Mouse (Mus musculus) liver, embryonic 14.5 days (tissue): ENCODE measurements around the gene Spryd3. TPM values are rescaled to one million over a fixed set of nuclear protein-coding genes. Genes with fewer than 3 reads are reported as not detected.

ENCODE experiments used
- ATAC-seq: fragments of 200-750 bp; cut with Nextera tagmentation; 2 replicates; pipeline ENCODE4 v1.8.0; 2017; ENCODE audit warnings: moderate number of reproducible peaks, mild to moderate bottlenecking, moderate library complexity; ENCODE audit not compliant: insufficient read depth
- DNase-seq, 3 experiments: peaks; one replicate each; pipeline ENCODE4 v3.0.0-alpha.2; 2012 to 2013; ENCODE audit warnings: low read depth in 3 of 3, low spot score in 3 of 3
- H3K27ac ChIP-seq: fragments of 300-500 bp; sonication (generic); 2 replicates; pipeline ENCODE4 v1.5.1; 2014; ENCODE audit warnings: moderate library complexity, mild to moderate bottlenecking, control low read depth, inconsistent platforms
- H3K27me3 ChIP-seq: fragments of 300-500 bp; sonication (generic); 2 replicates; pipeline ENCODE4 v1.6.1; 2014; ENCODE audit warnings: mild to moderate bottlenecking, low read length, moderate library complexity; ENCODE audit not compliant: control insufficient read depth, insufficient read depth
- H3K36me3 ChIP-seq: fragments of 300-500 bp; sonication (generic); replicated peaks from 2 replicates; pipeline ENCODE4 v1.6.1; 2014; ENCODE audit warnings: low read depth; ENCODE audit not compliant: control insufficient read depth, insufficient read depth
- H3K4me1 ChIP-seq, 2 experiments: fragments of 200-500 bp in 1 of 2; fragments of 300-500 bp in 1 of 2; sonication (generic) in 1 of 2; replicated peaks; 2 replicates each; pipeline ENCODE4 v1.6.1; 2012 to 2014; ENCODE audit warnings: antibody characterized with exemption in 1 of 2, inconsistent platforms in 1 of 2, low read length in 1 of 2; ENCODE audit not compliant: control insufficient read depth in 2 of 2, insufficient read depth in 2 of 2
- H3K4me2 ChIP-seq: fragments of 300-500 bp; sonication (generic); 2 replicates; pipeline ENCODE4 v1.6.1; 2014; ENCODE audit warnings: low read depth, mild to moderate bottlenecking, control low read depth, moderate library complexity
- H3K4me3 ChIP-seq, 2 experiments: fragments of 200-500 bp in 1 of 2; fragments of 300-500 bp in 1 of 2; sonication (generic) in 1 of 2; 2 replicates each; pipeline ENCODE4 v1.5.1; 2012 to 2014; ENCODE audit warnings: low read depth in 2 of 2, low read length in 2 of 2, mild to moderate bottlenecking in 2 of 2, control low read depth in 1 of 2, inconsistent platforms in 1 of 2, moderate library complexity in 1 of 2; ENCODE audit not compliant: insufficient read depth in 1 of 2
- H3K9ac ChIP-seq: fragments of 300-500 bp; sonication (generic); replicated peaks from 2 replicates; pipeline ENCODE4 v1.6.1; 2014; ENCODE audit warnings: mild to moderate bottlenecking, control low read depth, moderate library complexity
- H3K9me3 ChIP-seq: fragments of 300-500 bp; sonication (generic); 2 replicates; pipeline ENCODE4 v1.6.1; 2016; ENCODE audit warnings: low read length, mixed read lengths; ENCODE audit not compliant: control insufficient read depth
- CTCF ChIP-seq: IDR thresholded peaks from 2 replicates; pipeline ENCODE4 v1.5.1; 2016; ENCODE audit warnings: antibody characterized with exemption, low read depth, control low read depth
- EP300 ChIP-seq: IDR thresholded peaks from 2 replicates; pipeline ENCODE4 v1.6.1; 2016; ENCODE audit warnings: antibody characterized with exemption, low read depth
- WGBS: fragments of 180-500 bp; shearing (Covaris S2); extraction: QIAGEN DNeasy Blood & Tissue Kit; methylation state at CpG from one replicate; pipeline ENCODE4 v1.1.7; 2014; ENCODE audit not compliant: insufficient replicate concordance; 5-methylcytosine and 5-hydroxymethylcytosine counted together
- polyA plus RNA-seq, 2 experiments: library from polyadenylated mRNA; depleted of rRNA in 1 of 2; stranded (reverse) in 1 of 2; unstranded in 1 of 2; fragments of >200 nt; fragmentation: Nextera tagmentation in 1 of 2; extraction: Ambion mirVana in 1 of 2; gene quantifications; 2 replicates each; pipeline versions ENCODE4 v1.2.1 to v1.2.3; 2012 to 2014

Gene Spryd3
- polyA plus RNA-seq, 2 experiments = 8.8 to 12.5 TPM

DNA sequence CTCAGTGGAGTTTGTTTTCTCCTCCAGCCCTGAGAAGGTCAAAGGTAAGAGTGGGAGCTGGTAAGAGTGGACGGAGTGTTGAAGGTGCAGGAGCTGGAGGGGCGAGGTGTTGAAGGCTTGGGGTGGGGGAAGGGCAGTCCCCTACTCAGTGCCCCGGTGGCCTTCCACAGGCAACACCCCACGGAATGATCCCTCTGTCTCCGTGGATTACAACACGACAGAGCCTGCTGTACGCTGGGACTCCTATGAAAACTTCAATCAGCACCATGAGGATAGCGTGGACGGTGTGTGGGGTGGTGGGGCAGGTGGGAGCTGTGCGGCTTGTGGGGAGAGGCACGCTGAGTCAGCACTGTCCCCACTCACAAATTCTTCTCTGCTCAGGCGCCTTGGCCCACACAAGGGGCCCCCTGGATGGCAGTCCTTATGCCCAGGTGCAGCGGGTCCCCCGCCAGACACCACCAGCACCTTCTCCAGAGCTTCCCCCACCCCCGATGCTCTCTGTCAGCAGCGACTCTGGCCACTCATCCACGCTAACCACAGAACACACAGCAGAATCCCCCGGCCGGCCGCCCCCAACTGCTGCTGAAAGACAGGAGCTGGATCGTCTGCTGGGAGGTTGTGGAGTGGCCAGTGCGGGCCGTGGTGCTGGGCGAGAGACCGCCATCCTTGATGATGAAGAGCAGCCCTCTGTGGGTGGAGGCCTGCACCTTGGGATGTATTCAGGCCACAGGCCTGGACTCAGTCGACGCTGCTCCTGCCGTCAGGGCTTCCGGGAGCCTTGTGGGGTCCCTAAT is 25.1 kb downstream of the Spryd3 start:
- WGBS = 61% methylated on average over 29 of the region's 29 CpGs
- Histone ChIP-seq H3K4me1 (peaks cover 0 to 2% of the 10 kb centered on the region in 2 experiments; a peak in 1 of 4 replicates), H3K27ac (no peak overlapping the region), H3K9ac (no peak overlapping the region), H3K4me2 (no peak overlapping the region), H3K9me3 (no peaks in the 10 kb centered on the region), H3K4me3 (no peak overlapping the region), H3K36me3 (no peaks in the 10 kb centered on the region), H3K27me3 (peaks cover 4% of the 10 kb centered on the region)
- no peak for TF ChIP-seq EP300
- no peak for TF ChIP-seq CTCF
- DNase-seq (no peak), ATAC-seq (no peak)

DNA sequence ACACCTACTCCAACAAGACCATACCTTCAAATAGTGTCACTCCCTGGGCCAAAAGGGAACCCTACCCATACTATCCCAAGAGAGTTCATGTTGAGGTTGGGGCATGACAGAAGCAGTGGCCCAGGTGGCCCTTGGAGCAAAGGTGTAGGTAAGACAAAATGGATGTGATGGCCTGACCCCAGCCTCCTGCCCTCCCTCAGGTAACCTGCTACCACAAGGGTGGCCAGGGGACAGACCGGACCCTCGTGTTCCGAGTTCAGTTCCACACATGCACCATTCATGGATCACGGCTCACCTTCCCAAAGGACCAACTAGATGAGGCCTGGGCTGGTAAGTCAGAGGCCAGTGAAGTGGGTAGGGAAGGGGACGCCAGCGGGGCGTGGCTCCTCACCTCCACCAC is 25.8 kb downstream of the Spryd3 start:
- Histone ChIP-seq H3K4me2 (no peak overlapping the region), H3K27ac (no peak overlapping the region), H3K27me3 (peaks cover 4% of the 10 kb centered on the region), H3K4me1 (peaks cover 0 to 2% of the 10 kb centered on the region in 2 experiments; a peak in 1 of 4 replicates), H3K9me3 (no peaks in the 10 kb centered on the region), H3K36me3 (no peaks in the 10 kb centered on the region), H3K9ac (no peak overlapping the region), H3K4me3 (no peak overlapping the region)
- TF ChIP-seq EP300 (no peak), CTCF (no peak)
- 71% methylated on average over 7 of the region's 7 CpGs for WGBS
- ATAC-seq (no peak), DNase-seq (no peak)

DNA sequence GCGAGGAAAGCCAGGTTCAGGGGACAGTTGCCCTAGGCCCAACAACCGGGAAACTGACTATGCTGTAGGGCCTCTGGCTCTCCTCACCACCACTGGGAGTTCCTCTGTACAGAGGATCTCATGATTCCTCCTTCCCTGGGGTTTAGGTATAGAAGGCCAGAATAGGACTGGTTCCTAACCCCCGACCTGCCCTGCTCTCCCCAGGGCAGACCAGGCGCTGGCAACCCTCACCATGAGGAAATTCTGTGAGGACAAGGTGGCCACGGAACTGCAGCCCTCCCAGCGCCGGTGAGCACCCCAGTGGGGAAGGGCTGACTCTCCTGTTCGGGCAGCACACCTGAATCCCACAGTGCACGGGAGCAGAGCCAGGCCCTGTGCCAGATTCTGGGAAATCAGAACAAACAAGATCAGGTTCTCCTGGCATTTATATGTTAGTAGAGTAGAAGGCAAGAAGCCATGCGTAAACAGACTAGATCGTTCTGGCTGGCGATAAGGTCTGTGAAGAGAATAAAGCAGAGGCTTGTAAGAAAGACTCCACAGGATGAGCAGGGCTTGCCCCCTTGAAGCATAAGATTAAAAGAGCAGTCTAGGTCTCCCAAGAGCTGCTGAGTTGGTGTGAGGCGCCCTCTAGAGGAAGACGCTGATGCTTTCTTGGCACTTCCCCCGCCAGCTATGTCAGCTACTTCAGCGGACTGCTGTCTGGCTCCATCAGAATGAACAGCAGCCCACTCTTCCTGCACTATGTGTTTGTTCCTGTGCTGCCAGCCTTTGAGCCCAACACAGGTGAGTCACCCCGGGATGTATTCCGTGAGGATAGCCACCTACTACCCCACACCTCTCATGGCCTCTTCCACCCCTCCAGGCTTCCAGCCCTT is 27.1 kb downstream of the Spryd3 start:
- DNase-seq = peak in 2 of 3 experiments; percentile 38 to 47

DNA sequence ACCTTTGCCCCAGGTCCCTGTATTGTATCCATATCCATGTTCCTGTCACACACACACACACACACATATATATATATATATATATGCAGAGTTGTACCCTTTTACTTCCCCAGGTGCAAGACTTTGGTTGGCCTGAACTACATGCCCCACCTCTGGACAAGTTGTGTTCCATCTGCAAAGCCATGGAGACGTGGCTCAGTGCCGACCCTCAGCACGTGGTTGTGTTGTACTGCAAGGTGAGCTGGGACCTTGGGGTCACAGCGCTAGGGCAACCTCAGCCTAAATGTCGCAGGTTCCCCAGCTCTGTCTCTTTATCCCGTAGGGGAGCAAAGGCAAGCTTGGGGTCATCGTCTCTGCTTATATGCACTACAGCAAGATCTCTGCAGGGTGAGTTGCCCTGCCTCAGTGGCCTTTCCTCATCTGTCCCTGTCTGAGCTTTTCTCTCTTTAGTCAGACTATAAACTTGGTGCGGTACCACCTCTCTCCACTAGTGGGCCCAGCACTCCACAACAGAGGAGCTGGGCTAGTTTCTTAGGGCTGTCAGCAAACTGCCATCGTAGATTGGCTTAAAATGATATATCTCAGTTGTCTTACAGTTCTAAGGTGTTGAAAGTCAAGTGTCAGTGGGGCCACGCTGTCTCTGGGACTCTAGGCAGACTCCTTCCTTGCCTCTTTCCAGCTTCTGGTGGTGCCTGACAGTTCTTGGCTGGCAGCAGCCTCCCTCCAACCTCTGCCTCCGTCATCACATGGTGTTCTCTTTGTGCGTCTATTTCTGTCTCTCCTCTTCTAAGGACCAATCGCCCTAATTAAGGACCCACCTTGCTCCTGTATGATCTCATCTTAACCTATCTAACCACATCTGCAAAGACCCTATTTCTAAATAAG is 28.1 kb downstream of the Spryd3 start:
- ATAC-seq (no peak), DNase-seq (peak in 2 of 3 experiments; percentile 41 to 55)
- Histone ChIP-seq H3K4me3 (no peak overlapping the region), H3K9me3 (no peaks in the 10 kb centered on the region), H3K4me1 (peaks cover 0 to 14% of the 10 kb centered on the region in 2 experiments; a peak in 1 of 4 replicates), H3K9ac (no peak overlapping the region), H3K36me3 (no peaks in the 10 kb centered on the region), H3K4me2 (no peak overlapping the region), H3K27ac (no peak overlapping the region), H3K27me3 (peaks cover 6% of the 10 kb centered on the region)
- WGBS = 41% methylated on average over 13 of the region's 13 CpGs
- TF ChIP-seq EP300 (no peak), CTCF (peak; percentile 88)

More for the DNA sequence above, 27.1 kb downstream of the Spryd3 start:
- peaks cover 6% of the 10 kb centered on the region for H3K27me3 ChIP-seq
- no peak for ATAC-seq
- H3K36me3 ChIP-seq = no peaks in the 10 kb centered on the region
- no peak overlapping the region for H3K9ac ChIP-seq
- TF ChIP-seq EP300 = no peak
- peak; percentile 78 for TF ChIP-seq CTCF
- no peak overlapping the region for H3K4me2 ChIP-seq
- H3K4me1 ChIP-seq = peaks cover 0 to 8% of the 10 kb centered on the region in 2 experiments; a peak in 1 of 4 replicates
- 47% methylated on average over 18 of the region's 18 CpGs for WGBS
- no peaks in the 10 kb centered on the region for H3K9me3 ChIP-seq
- no peak overlapping the region for H3K27ac ChIP-seq
- H3K4me3 ChIP-seq = no peak overlapping the region
